Mouse (Mus musculus) kidney, embryonic 16.5 days (tissue): ENCODE results near the gene Znrf1. TPM values are rescaled to one million over a fixed set of nuclear protein-coding genes. Genes with fewer than 3 reads are reported as not detected.
A peak's percentile ranks its signal among the peaks of the same experiment; 100 is the strongest.
"Not testable (repeated sequence)": the region's sequence is repeated elsewhere in the genome, so short reads cannot be mapped to it uniquely, and the experiment has no call there.

Experiments
- ATAC-seq: fragments of 200-750 bp; cut with Nextera tagmentation; 2 replicates; pipeline ENCODE4 v1.8.0; 2017; ENCODE audit warnings: moderate TSS enrichment; ENCODE audit not compliant: low FRiP score, low TSS enrichment
- H3K27ac ChIP-seq: fragments of 300-500 bp; sonication (generic); 2 replicates; pipeline ENCODE4 v1.5.1; 2014; ENCODE audit warnings: low read length
- H3K27me3 ChIP-seq: fragments of 300-500 bp; sonication (generic); 2 replicates; pipeline ENCODE4 v1.6.1; 2014; ENCODE audit warnings: low read length, control low read depth, mixed read lengths; ENCODE audit not compliant: insufficient read depth
- H3K36me3 ChIP-seq: fragments of 300-500 bp; sonication (generic); 2 replicates; pipeline ENCODE4 v1.6.1; 2014; ENCODE audit warnings: low read length, control low read depth, mixed read lengths; ENCODE audit not compliant: insufficient read depth
- H3K4me1 ChIP-seq: fragments of 300-500 bp; sonication (generic); 2 replicates; pipeline ENCODE4 v1.6.1; 2014; ENCODE audit warnings: low read length, control low read depth, mixed read lengths; ENCODE audit not compliant: insufficient read depth
- H3K4me2 ChIP-seq: fragments of 300-500 bp; sonication (generic); replicated peaks from 2 replicates; pipeline ENCODE4 v1.6.1; 2014; ENCODE audit warnings: low read depth, low read length
- H3K4me3 ChIP-seq: fragments of 300-500 bp; sonication (generic); 2 replicates; pipeline ENCODE4 v1.5.1; 2014; ENCODE audit warnings: mild to moderate bottlenecking, low read length
- H3K9ac ChIP-seq: fragments of 300-500 bp; sonication (generic); replicated peaks from 2 replicates; pipeline ENCODE4 v1.6.1; 2014; ENCODE audit warnings: low read length
- H3K9me3 ChIP-seq: fragments of 300-500 bp; sonication (generic); 2 replicates; pipeline ENCODE4 v1.6.1; 2016; ENCODE audit warnings: low read length, control low read depth
- WGBS: fragments of 180-500 bp; shearing (Covaris S2); extraction: QIAGEN DNeasy Blood & Tissue Kit; methylation state at CpG from one replicate; pipeline ENCODE4 v1.1.7; 2014; 5-methylcytosine and 5-hydroxymethylcytosine counted together
- polyA plus RNA-seq: library from polyadenylated mRNA; unstranded; fragments of >200 nt; fragmentation: Nextera tagmentation; extraction: Ambion mirVana; gene quantifications from 2 replicates; pipeline ENCODE4 v1.2.1, GENCODE M21; 2015

The Znrf1 gene
- polyA plus RNA-seq, 1 experiment from 2014 or later, result 19.9 TPM

- ATAC-seq, result peak; percentile 78
- Histone ChIP-seq H3K27me3 (no peaks in the 10 kb centered on the region), H3K9me3 (no peaks in the 10 kb centered on the region), H3K27ac (no peak within 1 kb of the TSS), H3K9ac (peak within 1 kb of the TSS; percentile 57), H3K4me1 (peaks cover 10% of the 10 kb centered on the region), H3K4me2 (peak within 1 kb of the TSS; percentile 55), H3K4me3 (peak within 1 kb of the TSS; percentile 48), H3K36me3 (no peaks in the 10 kb centered on the region)
- WGBS, result 20% methylated on average over 13 of the region's 13 CpGs
These were observed 94.2 kb downstream of the Znrf1 start, which contains the start of gene Ldhd for GRCm38 (mm10) chr8:111630105-111630521. TSS of gene Ldhd (minus strand) at chr8:111630374.

- Histone ChIP-seq H3K4me3 (no peak overlapping the region), H3K36me3 (no peaks in the 10 kb centered on the region), H3K9ac (no peak overlapping the region), H3K4me2 (no peak overlapping the region), H3K27me3 (no peaks in the 10 kb centered on the region), H3K27ac (no peak overlapping the region), H3K4me1 (peaks cover 5% of the 10 kb centered on the region), H3K9me3 (no peaks in the 10 kb centered on the region)
- ATAC-seq, result no peak
- WGBS, result 85% methylated on average over 8 of the region's 8 CpGs
These were observed 95.7 kb downstream of the Znrf1 start for GRCm38 (mm10) chr8:111631589-111631988.

GRCm38 (mm10) chr8:111632976-111633375 lies 97.1 kb downstream of the Znrf1 start:
- no peak overlapping the region for H3K4me2 ChIP-seq
- ATAC-seq, result no peak

GRCm38 (mm10) chr8:111638086-111638485 lies 102.2 kb downstream of the Znrf1 start:
- Histone ChIP-seq H3K27ac (no peak overlapping the region), H3K4me3 (no peak overlapping the region), H3K36me3 (no peaks in the 10 kb centered on the region), H3K27me3 (no peaks in the 10 kb centered on the region), H3K9ac (no peak overlapping the region), H3K4me1 (peaks cover 10% of the 10 kb centered on the region), H3K9me3 (no peaks in the 10 kb centered on the region), H3K4me2 (no peak overlapping the region)
- no peak for ATAC-seq

More at GRCm38 (mm10) chr8:111632976-111633375, 97.1 kb downstream of the Znrf1 start:
- Histone ChIP-seq H3K36me3 (no peaks in the 10 kb centered on the region), H3K27ac (no peak overlapping the region), H3K4me3 (no peak overlapping the region), H3K27me3 (no peaks in the 10 kb centered on the region), H3K9me3 (no peaks in the 10 kb centered on the region), H3K9ac (no peak overlapping the region), H3K4me1 (peaks cover 5% of the 10 kb centered on the region)
- 93% methylated on average over 3 of the region's 3 CpGs for WGBS

GRCm38 (mm10) chr8:111641064-111641463 lies 105.2 kb downstream of the Znrf1 start:
- ATAC-seq, result no peak
- 91% methylated on average over 2 of the region's 2 CpGs for WGBS
- no peak overlapping the region for H3K4me3 ChIP-seq
- no peaks in the 10 kb centered on the region for H3K36me3 ChIP-seq
- H3K4me1 ChIP-seq, result peaks cover 10% of the 10 kb centered on the region
- no peaks in the 10 kb centered on the region for H3K9me3 ChIP-seq
- no peak overlapping the region for H3K4me2 ChIP-seq
- H3K9ac ChIP-seq, result no peak overlapping the region
- H3K27ac ChIP-seq, result no peak overlapping the region
- H3K27me3 ChIP-seq, result no peaks in the 10 kb centered on the region

- Histone ChIP-seq H3K27ac (peak overlapping the region; percentile 98; the same call in 1 of the 2 replicates), H3K27me3 (no peaks in the 10 kb centered on the region), H3K4me1 (peaks cover 10% of the 10 kb centered on the region), H3K9me3 (no peaks in the 10 kb centered on the region), H3K4me3 (peak overlapping the region; percentile 90), H3K9ac (peak overlapping the region; percentile 98), H3K36me3 (no peaks in the 10 kb centered on the region), H3K4me2 (peak overlapping the region; percentile 67)
- 37% methylated on average over 5 of the region's 5 CpGs for WGBS
- ATAC-seq, result no peak
These were observed 106.6 kb downstream of the Znrf1 start for GRCm38 (mm10) chr8:111642496-111642895.

- Histone ChIP-seq H3K4me3 (peak overlapping the region; percentile 90), H3K36me3 (no peaks in the 10 kb centered on the region), H3K9ac (peak overlapping the region; percentile 98), H3K27me3 (no peaks in the 10 kb centered on the region), H3K27ac (peak overlapping the region; percentile 98), H3K4me1 (peaks cover 10% of the 10 kb centered on the region), H3K4me2 (peak overlapping the region; percentile 67), H3K9me3 (no peaks in the 10 kb centered on the region)
- WGBS, result 12% methylated on average over 5 of the region's 5 CpGs
- peak; percentile 18; the same call in 1 of the 2 replicates for ATAC-seq
These were observed 107.0 kb downstream of the Znrf1 start for GRCm38 (mm10) chr8:111642939-111643263.

GRCm38 (mm10) chr8:111643264-111644141 lies 107.6 kb downstream of the Znrf1 start, which contains the start of gene Zfp1:
TSS of gene Zfp1 (plus strand) at chr8:111643401.
- Histone ChIP-seq H3K9ac (peak within 1 kb of the TSS; percentile 98), H3K27ac (peak within 1 kb of the TSS; percentile 98), H3K9me3 (no peaks in the 10 kb centered on the region), H3K36me3 (no peaks in the 10 kb centered on the region), H3K4me3 (peak within 1 kb of the TSS; percentile 90), H3K4me2 (peak within 1 kb of the TSS; percentile 67), H3K4me1 (peaks cover 10% of the 10 kb centered on the region), H3K27me3 (no peaks in the 10 kb centered on the region)
- WGBS, result under 1% methylated on average over 75 of the region's 75 CpGs
- peak; percentile 98 for ATAC-seq

- peak overlapping the region; percentile 98 for H3K27ac ChIP-seq
- not testable (repeated sequence) for H3K9me3 ChIP-seq, H3K27me3 ChIP-seq, H3K36me3 ChIP-seq, ATAC-seq
- H3K4me3 ChIP-seq, result peak overlapping the region; percentile 90
- H3K4me2 ChIP-seq, result peak overlapping the region; percentile 67
- 54% methylated on average over 12 of the region's 12 CpGs for WGBS
- peak overlapping the region; percentile 98 for H3K9ac ChIP-seq
- H3K4me1 ChIP-seq, result peaks cover 10% of the 10 kb centered on the region
These were observed 108.6 kb downstream of the Znrf1 start for GRCm38 (mm10) chr8:111644286-111645051.
